Mouse (Mus musculus) layer of hippocampus, postnatal 14 days (tissue): ENCODE data around the gene Cd209a. TPM values are rescaled to one million over a fixed set of nuclear protein-coding genes. Genes with fewer than 3 reads are reported as not detected.
"Not testable (repeated sequence)": the region's sequence is repeated elsewhere in the genome, so short reads cannot be mapped to it uniquely, and the experiment has no call there.

Source experiments
- DNase-seq, 2 experiments: peaks; one replicate each; pipeline ENCODE4 v3.0.0; 2021 to 2022; ENCODE audit warnings: low spot score in 2 of 2, mixed read lengths in 1 of 2
- long read RNA-seq, 2 experiments: library from polyadenylated mRNA; stranded (forward); transcript quantifications; one replicate each; pipeline ENCODE4 v2.0.0; 2021
- microRNA-seq, 2 experiments: library from miRNA; unstranded; fragments of <30 nt; microRNA quantifications; one replicate each; pipeline ENCODE4 v1.2.0; 2021
- total RNA-seq, 2 experiments: library from RNA; stranded (reverse); gene quantifications; 2 replicates each; pipeline ENCODE4 v1.2.3; 2021

The Cd209a gene
- not detected for total RNA-seq
- long read RNA-seq, experiment 1 = 0 reads
- long read RNA-seq, experiment 2, partial matches to known transcripts = 0 of 2 reads
- long read RNA-seq, experiment 2, other reads (novel, unspliced or antisense) = 0 of 2 reads

- DNase-seq = no peak
Measured at GRCm38 (mm10) chr8:3748761-3749160, at the start of gene Cd209a. Gene Cd209a (minus strand): TSS chr8:3748984.

- DNase-seq = not testable (repeated sequence)
Measured at GRCm38 (mm10) chr8:3768641-3769040, 19.9 kb upstream of the Cd209a start.

- peak in 1 of 2 experiments; percentile 6 for DNase-seq
Measured at GRCm38 (mm10) chr8:3754261-3754850, 5.6 kb upstream of the Cd209a start.

GRCm38 (mm10) chr8:3736947-3737346 is 11.8 kb downstream of the Cd209a start:
- no peak for DNase-seq

GRCm38 (mm10) chr8:3735599-3735998 is 13.2 kb downstream of the Cd209a start:
- DNase-seq = no peak

GRCm38 (mm10) chr8:3734084-3734483 is 14.7 kb downstream of the Cd209a start:
- DNase-seq = no peak

- DNase-seq = no peak
Measured at GRCm38 (mm10) chr8:3721041-3721440, 27.7 kb downstream of the Cd209a start.

- DNase-seq = no peak
Measured at GRCm38 (mm10) chr8:3720551-3720950, 28.2 kb downstream of the Cd209a start, which contains the start of gene Clec4g. Gene Clec4g (minus strand): TSS chr8:3720651.

GRCm38 (mm10) chr8:3718559-3718958 is 30.2 kb downstream of the Cd209a start:
- peak; percentile 21 to 37 for DNase-seq

GRCm38 (mm10) chr8:3717321-3717954 is 31.3 kb downstream of the Cd209a start:
- DNase-seq = no peak

GRCm38 (mm10) chr8:3711646-3712045 is 37.1 kb downstream of the Cd209a start:
- DNase-seq = no peak

GRCm38 (mm10) chr8:3710312-3710711 is 38.5 kb downstream of the Cd209a start:
- DNase-seq = no peak

GRCm38 (mm10) chr8:3707611-3708010 is 41.2 kb downstream of the Cd209a start:
- no peak for DNase-seq

- no peak for DNase-seq
Measured at GRCm38 (mm10) chr8:3705711-3706110, 43.1 kb downstream of the Cd209a start.

- no peak for DNase-seq
Measured at GRCm38 (mm10) chr8:3701491-3701890, 47.3 kb downstream of the Cd209a start.

GRCm38 (mm10) chr8:3694121-3694520 is 54.7 kb downstream of the Cd209a start, which contains the start of gene Fcer2a:
Gene Fcer2a (minus strand): TSS chr8:3694175.
- DNase-seq = no peak

Small RNAs within 50 kb of the gene (microRNA-seq; reads per million reads assigned to microRNA genes)
- 0 reads per million in 2 experiments for gene Gm24934

Other genes with a start within 250 kb of the Cd209a start
- gene Mcoln1, start 248.5 kb downstream of the Cd209a start, total RNA-seq = 10 to 100 TPM; 63.3 to 77.4 TPM
- gene Pnpla6, start 233.6 kb downstream of the Cd209a start, total RNA-seq = 10 to 100 TPM; 64.8 to 71.0 TPM
- gene C330021F23Rik, start 181.0 kb downstream of the Cd209a start, total RNA-seq = not detected
- 10 to 100 TPM; 45.8 to 49.8 TPM for gene Camsap3, start 161.7 kb downstream of the Cd209a start, total RNA-seq
- gene Xab2, start 127.7 kb downstream of the Cd209a start, total RNA-seq = 10 to 100 TPM; 33.1 to 34.9 TPM
- gene Pet100, start 127.4 kb downstream of the Cd209a start, total RNA-seq = 10 to 100 TPM; 80.0 to 95.8 TPM
- 1 to 10 TPM in 1 of 2 experiments, not detected in 1; 2.1 TPM for gene Pcp2, start 123.4 kb downstream of the Cd209a start, total RNA-seq
- 10 to 100 TPM; 34.0 to 51.8 TPM for gene Stxbp2, start 118.0 kb downstream of the Cd209a start, total RNA-seq
- gene Retn, start 93.2 kb downstream of the Cd209a start, total RNA-seq = under 1 TPM; 0.39 to 0.45 TPM
- gene Mcemp1, start 83.2 kb downstream of the Cd209a start, total RNA-seq = under 1 TPM in 1 of 2 experiments, not detected in 1; 0.33 TPM
- 10 to 100 TPM; 19.8 to 23.4 TPM for gene Fcor, start 76.6 kb downstream of the Cd209a start, total RNA-seq
- 10 to 100 TPM; 27.9 to 28.5 TPM for gene Trappc5, start 72.7 kb downstream of the Cd209a start, total RNA-seq
- not detected for gene Fcer2a, start 54.8 kb downstream of the Cd209a start, total RNA-seq
- gene Clec4g, start 28.3 kb downstream of the Cd209a start, total RNA-seq = not detected
- gene Cd209e, start 105.3 kb upstream of the Cd209a start, total RNA-seq = not detected
- not detected for gene Cd209d, start 129.6 kb upstream of the Cd209a start, total RNA-seq
- gene Cd209b, start 177.9 kb upstream of the Cd209a start, total RNA-seq = under 1 TPM; 0.45 to 0.53 TPM
- gene Cd209c, start 205.8 kb upstream of the Cd209a start, total RNA-seq = under 1 TPM; 0.21 to 0.69 TPM